Mouse (Mus musculus): ENCODE data around the gene Aplp2. TPM values are rescaled to one million over a fixed set of nuclear protein-coding genes. Genes with fewer than 3 reads are reported as not detected.

Aplp2 gene
- polyA plus RNA-seq, 1 experiment, result 78.0 TPM

DNA sequence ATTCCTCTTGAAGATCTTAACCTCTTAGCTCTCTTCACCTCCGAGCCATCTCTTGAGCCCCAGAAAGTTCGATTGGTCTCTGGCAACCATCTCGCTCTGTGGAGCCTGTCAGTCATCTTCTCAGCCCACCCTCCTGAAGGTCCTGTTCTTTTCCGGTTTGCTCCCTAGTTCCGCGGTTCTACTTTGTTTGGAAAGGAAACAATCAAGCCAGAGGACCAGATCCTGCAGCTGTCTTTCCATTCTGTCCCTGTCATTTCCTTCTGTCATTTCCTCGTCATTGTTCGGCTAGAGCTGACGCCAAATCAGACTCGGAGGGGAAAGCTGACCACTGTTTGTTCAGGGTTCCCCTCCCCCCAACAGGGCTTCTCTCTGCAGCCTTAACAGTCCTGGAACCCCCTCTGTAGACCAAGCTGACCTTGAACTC lies 41.7 kb upstream of the Aplp2 start:
- Histone ChIP-seq H3K27me3 (ENCODE audit: control insufficient read depth, insufficient read depth, low read length) (no peaks in the 10 kb centered on the region), H3K27ac (ENCODE audit: insufficient read depth, low read length) (peak overlapping the region; percentile 52; the same call in 1 of the 2 replicates), H3K36me3 (ENCODE audit: control insufficient read depth, insufficient read depth, low read length) (no peaks in the 10 kb centered on the region), H3K4me1 (ENCODE audit: control insufficient read depth, insufficient read depth, insufficient read length) (no peaks in the 10 kb centered on the region; the same call in 1 of the 2 replicates), H3K4me3 (ENCODE audit: extremely low read depth, insufficient read depth, insufficient read length) (peak overlapping the region; percentile 20; the same call in 1 of the 2 replicates)
- WGBS, result 6% methylated on average over 10 of the region's 10 CpGs
- TF ChIP-seq CTCF (IDR thresholded peaks at IDR 0.05; ENCODE audit: extremely low read depth, insufficient read depth, insufficient read length, insufficient replicate concordance), result no peak
- TF ChIP-seq POLR2A (IDR thresholded peaks at IDR 0.05; ENCODE audit: low read depth, low read length), result no peak
- DNase-seq (ENCODE audit: low read depth in 1 of 2, low spot score in 2 of 2), result no peak

- peak in 1 of 2 experiments; percentile 42 for DNase-seq (ENCODE audit: low read depth in 1 of 2, low spot score in 2 of 2)
- WGBS, result 48% methylated on average over 10 of the region's 10 CpGs
- Histone ChIP-seq H3K4me3 (ENCODE audit: extremely low read depth, insufficient read depth, insufficient read length) (no peak overlapping the region), H3K27ac (ENCODE audit: insufficient read depth, low read length) (no peak overlapping the region), H3K4me1 (ENCODE audit: control insufficient read depth, insufficient read depth, insufficient read length) (no peaks in the 10 kb centered on the region; the same call in 1 of the 2 replicates), H3K36me3 (ENCODE audit: control insufficient read depth, insufficient read depth, low read length) (no peaks in the 10 kb centered on the region), H3K27me3 (ENCODE audit: control insufficient read depth, insufficient read depth, low read length) (no peaks in the 10 kb centered on the region)
- no peak for TF ChIP-seq POLR2A (IDR thresholded peaks at IDR 0.05; ENCODE audit: low read depth, low read length)
- TF ChIP-seq CTCF (IDR thresholded peaks at IDR 0.05; ENCODE audit: extremely low read depth, insufficient read depth, insufficient read length, insufficient replicate concordance), result no peak
Measured at GRCm38 (mm10) chr9:31252182-31252799, 40.7 kb upstream of the Aplp2 start.

DNA sequence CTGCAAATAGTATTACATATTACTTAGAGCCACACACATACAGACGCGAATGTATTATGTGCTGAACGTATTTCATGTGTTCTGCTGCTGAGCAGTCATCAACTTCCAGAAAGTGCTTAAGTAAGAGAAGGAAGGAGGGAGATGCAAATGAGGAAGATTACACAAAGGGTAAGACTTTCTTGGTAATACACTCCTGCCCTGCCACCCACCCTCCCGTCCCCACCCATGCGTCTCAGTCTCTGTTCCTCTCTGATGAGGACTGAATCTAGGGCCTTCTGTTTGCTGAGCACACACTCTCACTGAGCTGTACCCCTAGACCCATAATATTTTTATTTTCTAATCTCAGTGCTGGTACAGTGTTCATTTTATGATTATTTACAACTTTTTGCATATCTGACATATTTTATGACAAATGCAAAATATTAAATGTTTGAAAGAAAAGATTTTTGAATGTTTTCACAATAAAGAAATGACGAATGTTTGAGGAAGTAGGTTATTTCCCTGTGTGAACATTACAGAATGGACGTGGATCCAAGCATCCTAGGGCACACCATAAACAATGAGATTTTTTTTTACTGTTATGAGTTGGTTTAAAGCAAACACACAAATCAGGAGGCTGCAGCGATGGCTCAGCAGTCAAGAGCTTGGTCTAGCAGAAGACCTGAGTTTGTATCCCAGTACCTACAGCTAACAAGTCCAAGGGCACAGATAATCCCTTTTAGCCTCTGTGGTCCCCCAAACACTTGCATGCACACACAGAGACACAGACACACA lies 36.0 kb upstream of the Aplp2 start:
- 47% methylated on average over 8 of the region's 8 CpGs for WGBS
- Histone ChIP-seq H3K4me3 (ENCODE audit: extremely low read depth, insufficient read depth, insufficient read length) (no peak overlapping the region), H3K4me1 (ENCODE audit: control insufficient read depth, insufficient read depth, insufficient read length) (peaks cover 3% of the 10 kb centered on the region; the same call in 1 of the 2 replicates), H3K36me3 (ENCODE audit: control insufficient read depth, insufficient read depth, low read length) (no peaks in the 10 kb centered on the region), H3K27ac (ENCODE audit: insufficient read depth, low read length) (no peak overlapping the region; the same call in 1 of the 2 replicates), H3K27me3 (ENCODE audit: control insufficient read depth, insufficient read depth, low read length) (no peaks in the 10 kb centered on the region)
- TF ChIP-seq POLR2A (IDR thresholded peaks at IDR 0.05; ENCODE audit: low read depth, low read length), result no peak
- TF ChIP-seq CTCF (IDR thresholded peaks at IDR 0.05; ENCODE audit: extremely low read depth, insufficient read depth, insufficient read length, insufficient replicate concordance), result no peak
- DNase-seq (ENCODE audit: low read depth in 1 of 2, low spot score in 2 of 2), result no peak

- peaks cover 3% of the 10 kb centered on the region; the same call in 1 of the 2 replicates for H3K4me1 ChIP-seq (ENCODE audit: control insufficient read depth, insufficient read depth, insufficient read length)
- 91% methylated on average over 6 of the region's 6 CpGs for WGBS
- H3K4me3 ChIP-seq (ENCODE audit: extremely low read depth, insufficient read depth, insufficient read length), result no peak overlapping the region
- no peaks in the 10 kb centered on the region for H3K36me3 ChIP-seq (ENCODE audit: control insufficient read depth, insufficient read depth, low read length)
- no peaks in the 10 kb centered on the region for H3K27me3 ChIP-seq (ENCODE audit: control insufficient read depth, insufficient read depth, low read length)
- H3K27ac ChIP-seq (ENCODE audit: insufficient read depth, low read length), result no peak overlapping the region
- TF ChIP-seq POLR2A (IDR thresholded peaks at IDR 0.05; ENCODE audit: low read depth, low read length) (no peak), CTCF (IDR thresholded peaks at IDR 0.05; ENCODE audit: extremely low read depth, insufficient read depth, insufficient read length, insufficient replicate concordance) (no peak)
- DNase-seq (ENCODE audit: low read depth in 1 of 2, low spot score in 2 of 2), result no peak
Measured at GRCm38 (mm10) chr9:31246421-31246820, 34.8 kb upstream of the Aplp2 start.

DNA sequence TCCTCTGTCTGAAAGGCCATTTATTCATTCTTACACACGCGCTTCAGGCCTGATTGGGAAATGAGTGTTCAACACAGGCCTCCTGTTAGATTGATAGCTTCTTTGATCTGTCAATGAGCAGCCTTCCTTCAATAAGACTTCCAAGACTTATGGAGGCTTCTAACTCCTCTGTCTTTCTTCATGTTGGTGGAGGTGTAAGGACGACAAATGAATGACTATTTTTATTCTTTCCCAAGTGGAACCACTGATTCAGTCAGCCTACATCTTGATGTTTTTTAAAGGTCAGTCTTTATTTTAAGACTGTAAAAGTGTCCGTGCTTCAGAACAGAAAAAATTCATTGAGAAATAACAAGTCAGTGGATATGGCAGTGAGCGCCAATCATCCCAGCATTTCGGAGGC lies 33.4 kb upstream of the Aplp2 start:
- WGBS, result 94% methylated on average over 6 of the region's 6 CpGs
- TF ChIP-seq POLR2A (IDR thresholded peaks at IDR 0.05; ENCODE audit: low read depth, low read length) (no peak), CTCF (IDR thresholded peaks at IDR 0.05; ENCODE audit: extremely low read depth, insufficient read depth, insufficient read length, insufficient replicate concordance) (no peak)

GRCm38 (mm10) chr9:31243939-31244333 lies 32.3 kb upstream of the Aplp2 start:
- Histone ChIP-seq H3K27ac (ENCODE audit: insufficient read depth, low read length) (no peak overlapping the region), H3K4me1 (ENCODE audit: control insufficient read depth, insufficient read depth, insufficient read length) (peaks cover 3% of the 10 kb centered on the region; the same call in 1 of the 2 replicates), H3K27me3 (ENCODE audit: control insufficient read depth, insufficient read depth, low read length) (no peaks in the 10 kb centered on the region), H3K36me3 (ENCODE audit: control insufficient read depth, insufficient read depth, low read length) (no peaks in the 10 kb centered on the region), H3K4me3 (ENCODE audit: extremely low read depth, insufficient read depth, insufficient read length) (no peak overlapping the region)
- TF ChIP-seq CTCF (IDR thresholded peaks at IDR 0.05; ENCODE audit: extremely low read depth, insufficient read depth, insufficient read length, insufficient replicate concordance) (no peak), POLR2A (IDR thresholded peaks at IDR 0.05; ENCODE audit: low read depth, low read length) (no peak)
- DNase-seq (ENCODE audit: low read depth in 1 of 2, low spot score in 2 of 2), result no peak
- WGBS, result 63% methylated on average over 5 of the region's 5 CpGs

More for the DNA sequence above, 33.4 kb upstream of the Aplp2 start:
- Histone ChIP-seq H3K36me3 (ENCODE audit: control insufficient read depth, insufficient read depth, low read length) (no peaks in the 10 kb centered on the region), H3K4me1 (ENCODE audit: control insufficient read depth, insufficient read depth, insufficient read length) (peaks cover 3% of the 10 kb centered on the region; the same call in 1 of the 2 replicates), H3K4me3 (ENCODE audit: extremely low read depth, insufficient read depth, insufficient read length) (no peak overlapping the region), H3K27ac (ENCODE audit: insufficient read depth, low read length) (no peak overlapping the region), H3K27me3 (ENCODE audit: control insufficient read depth, insufficient read depth, low read length) (no peaks in the 10 kb centered on the region)
- DNase-seq (ENCODE audit: low read depth in 1 of 2, low spot score in 2 of 2), result no peak

Data from spleen, adult 2 months (tissue).